Mouse (Mus musculus) adrenal gland, postnatal 10 days (tissue): ENCODE data around the gene Lbhd1. TPM values are rescaled to one million over a fixed set of nuclear protein-coding genes. Genes with fewer than 3 reads are reported as not detected.
"Not testable (repeated sequence)": the region's sequence is repeated elsewhere in the genome, so short reads cannot be mapped to it uniquely, and the experiment has no call there.

Experiments
- DNase-seq: peaks from one replicate; pipeline ENCODE4 v3.0.0; 2021; ENCODE audit warnings: mixed read lengths
- total RNA-seq, 2 experiments: library from RNA; stranded (reverse); gene quantifications; 2 replicates each; pipeline ENCODE4 v1.2.3; 2021

Gene Lbhd1
- total RNA-seq, 2 experiments from 2014 or later, result 7.4 to 10.7 TPM

DNA sequence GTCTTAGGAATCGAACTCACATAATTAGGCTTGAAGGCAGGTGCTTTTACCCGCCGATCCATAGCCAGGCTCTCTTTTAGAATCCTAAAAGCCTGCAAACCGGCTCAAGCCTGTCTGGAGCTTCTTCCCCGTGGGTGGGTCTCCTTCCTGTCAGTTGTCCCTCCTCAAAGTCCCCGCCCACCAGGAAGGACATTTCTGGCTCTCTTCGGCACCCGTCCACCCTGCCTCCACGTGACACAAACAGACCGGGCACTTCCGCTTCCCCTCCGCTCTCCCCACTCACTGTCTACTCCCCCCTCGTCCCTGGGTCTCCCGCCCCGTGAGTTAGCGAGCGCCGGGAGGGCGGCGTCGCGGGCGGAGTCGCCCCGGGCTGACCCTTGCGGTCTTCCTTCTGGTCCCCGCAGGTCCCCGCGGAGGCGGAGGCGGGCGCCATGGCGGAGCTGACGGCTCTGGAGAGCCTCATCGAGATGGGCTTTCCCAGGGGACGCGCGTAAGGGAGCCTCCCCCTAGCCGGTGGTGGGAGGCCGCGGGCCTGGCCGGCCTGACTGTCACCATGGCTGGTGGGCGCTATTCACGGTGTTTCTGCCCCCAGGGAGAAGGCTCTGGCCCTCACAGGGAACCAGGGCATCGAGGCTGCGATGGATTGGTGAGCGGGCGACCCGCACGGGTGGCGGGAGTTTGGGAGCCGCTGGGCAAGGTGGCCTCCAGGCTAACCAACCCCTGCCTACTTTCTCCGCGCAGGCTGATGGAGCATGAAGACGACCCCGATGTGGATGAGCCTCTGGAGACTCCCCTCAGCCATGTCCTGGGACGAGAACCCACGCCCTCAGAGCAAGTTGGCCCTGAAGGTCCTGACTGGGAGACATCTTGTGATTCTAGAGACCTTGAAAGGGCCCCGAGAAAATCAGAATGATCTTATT is 12.0 kb upstream of the Lbhd1 start, which contains the start of gene Ubxn1:
Ubxn1 (plus strand) TSS at position 230 of the 920 bp plus-strand sequence.
- DNase-seq, result peak; percentile 97

DNA sequence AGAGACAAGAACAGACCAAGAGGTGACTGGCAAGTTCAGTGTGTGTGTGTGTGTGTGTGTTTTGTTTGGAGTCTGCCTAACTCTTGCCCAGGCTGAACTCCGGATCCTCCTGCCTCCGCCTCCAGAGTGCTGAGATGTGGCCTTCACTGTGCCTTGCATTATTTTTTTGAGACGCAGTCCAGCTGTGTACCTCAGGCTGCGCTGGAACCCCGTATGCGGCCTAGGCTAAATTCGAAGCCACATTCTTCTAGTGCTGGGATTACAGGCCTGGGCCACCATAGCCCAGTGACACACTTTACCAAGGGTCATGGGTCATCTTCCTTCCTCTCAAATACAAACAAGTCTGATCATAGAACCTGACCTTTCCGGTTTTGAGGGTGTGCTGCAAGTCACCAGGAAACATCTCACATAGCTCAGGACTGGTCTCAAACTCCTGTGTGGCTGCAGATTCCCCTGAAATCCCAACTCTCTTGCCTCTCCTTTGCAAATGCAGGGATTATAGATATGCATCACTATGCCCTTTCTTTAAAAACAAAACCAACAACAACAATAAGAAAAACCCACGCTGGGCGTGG is 11.2 kb upstream of the Lbhd1 start:
- DNase-seq, result peak; percentile 27

DNA sequence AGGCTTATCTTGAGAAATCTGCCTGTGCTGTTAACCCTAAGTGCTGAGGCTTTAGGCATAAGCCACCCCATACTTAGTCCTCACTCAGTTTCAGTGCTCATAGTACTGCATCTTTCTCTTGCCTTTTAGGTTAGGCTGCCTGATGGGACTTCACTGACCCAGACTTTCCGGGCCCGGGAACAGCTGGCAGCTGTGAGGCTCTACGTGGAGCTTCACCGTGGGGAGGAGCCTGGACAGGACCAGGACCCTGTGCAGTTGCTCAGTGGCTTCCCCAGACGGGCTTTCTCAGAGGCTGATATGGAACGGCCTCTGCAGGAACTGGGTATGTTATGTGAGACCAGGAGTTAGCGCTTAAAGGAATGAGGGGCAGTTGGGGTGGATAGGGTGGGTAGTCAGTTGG is 8.5 kb upstream of the Lbhd1 start:
- DNase-seq, result no peak

DNA sequence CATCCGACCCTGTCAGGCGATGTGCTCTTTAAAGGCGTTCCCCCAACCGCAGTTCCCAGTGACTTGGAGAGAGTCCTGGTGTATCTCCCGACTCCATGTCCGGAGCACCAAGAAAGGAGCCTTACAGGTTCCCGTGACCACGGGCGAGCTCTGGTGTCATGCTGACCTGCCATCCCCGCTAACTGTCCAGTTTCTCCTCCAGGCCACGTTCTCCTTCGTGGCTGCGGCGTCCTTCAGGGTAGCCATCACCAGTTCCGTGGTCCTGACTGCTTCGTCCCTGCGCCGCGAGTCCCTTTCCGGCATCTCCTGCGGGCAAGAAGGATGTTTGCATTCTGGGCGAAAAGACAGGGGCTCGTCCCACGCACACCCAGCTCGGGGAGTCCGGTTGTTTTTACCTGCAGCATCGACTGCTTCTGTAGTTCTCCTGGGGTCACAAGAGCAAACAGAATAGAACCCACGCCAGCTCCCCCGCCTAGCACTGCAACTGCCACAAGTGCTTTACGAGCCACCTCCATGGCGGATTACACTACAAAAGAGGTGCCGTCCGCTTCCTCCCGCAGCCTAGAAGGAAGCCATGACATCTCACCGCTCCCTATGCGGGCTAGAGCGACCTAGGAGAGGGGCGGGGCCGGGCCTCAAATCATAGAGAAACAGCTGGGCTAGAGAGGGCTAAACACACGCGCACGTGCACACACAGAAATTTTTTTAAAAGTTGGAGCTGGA is 3.1 kb upstream of the Lbhd1 start, which contains the start of gene Uqcc3:
Uqcc3 (minus strand) TSS at position 613 of the 723 bp plus-strand sequence.
- peak; percentile 93 for DNase-seq

DNA sequence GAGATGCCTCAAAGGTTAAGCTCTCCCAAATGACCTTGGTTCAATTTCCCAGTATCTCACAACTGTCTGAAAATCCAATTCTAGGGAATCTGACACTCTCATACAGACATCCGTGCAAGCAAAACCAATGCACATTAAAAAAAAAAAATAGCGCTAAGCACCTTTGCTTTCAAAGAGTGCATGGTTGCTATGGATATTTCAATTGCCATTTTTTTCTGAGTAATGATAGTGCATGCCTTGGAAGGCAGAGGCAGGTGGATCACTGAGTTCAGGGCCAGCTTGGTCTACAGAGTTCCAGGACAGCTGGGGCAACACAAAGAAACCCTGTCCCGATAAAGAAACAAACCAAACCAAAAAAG is 2.5 kb upstream of the Lbhd1 start:
- DNase-seq, result no peak

DNA sequence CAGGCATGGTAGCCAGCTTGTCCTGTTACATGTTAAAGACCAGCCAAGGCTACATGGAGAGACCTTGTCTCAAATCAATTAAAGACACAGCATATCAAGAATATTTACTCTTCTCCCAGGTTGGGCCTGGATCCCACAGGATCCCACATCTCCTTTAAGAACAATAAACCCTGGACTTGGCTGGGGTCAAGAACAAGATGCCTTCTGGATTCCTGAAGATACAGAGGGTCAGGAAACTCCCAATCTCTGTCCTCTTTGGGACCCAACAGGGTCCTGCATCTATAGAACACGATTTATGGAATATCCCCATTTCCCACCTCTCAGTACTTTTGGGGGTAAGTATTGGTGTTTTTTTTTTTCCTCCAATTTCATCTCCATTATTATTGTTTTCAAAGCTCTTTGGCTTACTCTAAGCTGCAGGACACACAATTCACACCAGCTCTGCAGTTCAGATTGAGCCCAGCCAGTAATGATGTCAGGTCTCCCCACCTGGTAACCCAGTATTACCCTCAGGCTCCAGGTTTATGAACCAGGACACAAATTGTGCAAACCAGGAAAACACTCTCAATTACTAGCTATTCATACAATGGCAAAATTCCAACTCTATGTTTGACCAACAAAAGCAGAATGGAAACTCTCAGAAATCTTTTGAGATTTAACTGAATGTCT is 3.5 kb downstream of the Lbhd1 start:
- DNase-seq, result no peak

DNA sequence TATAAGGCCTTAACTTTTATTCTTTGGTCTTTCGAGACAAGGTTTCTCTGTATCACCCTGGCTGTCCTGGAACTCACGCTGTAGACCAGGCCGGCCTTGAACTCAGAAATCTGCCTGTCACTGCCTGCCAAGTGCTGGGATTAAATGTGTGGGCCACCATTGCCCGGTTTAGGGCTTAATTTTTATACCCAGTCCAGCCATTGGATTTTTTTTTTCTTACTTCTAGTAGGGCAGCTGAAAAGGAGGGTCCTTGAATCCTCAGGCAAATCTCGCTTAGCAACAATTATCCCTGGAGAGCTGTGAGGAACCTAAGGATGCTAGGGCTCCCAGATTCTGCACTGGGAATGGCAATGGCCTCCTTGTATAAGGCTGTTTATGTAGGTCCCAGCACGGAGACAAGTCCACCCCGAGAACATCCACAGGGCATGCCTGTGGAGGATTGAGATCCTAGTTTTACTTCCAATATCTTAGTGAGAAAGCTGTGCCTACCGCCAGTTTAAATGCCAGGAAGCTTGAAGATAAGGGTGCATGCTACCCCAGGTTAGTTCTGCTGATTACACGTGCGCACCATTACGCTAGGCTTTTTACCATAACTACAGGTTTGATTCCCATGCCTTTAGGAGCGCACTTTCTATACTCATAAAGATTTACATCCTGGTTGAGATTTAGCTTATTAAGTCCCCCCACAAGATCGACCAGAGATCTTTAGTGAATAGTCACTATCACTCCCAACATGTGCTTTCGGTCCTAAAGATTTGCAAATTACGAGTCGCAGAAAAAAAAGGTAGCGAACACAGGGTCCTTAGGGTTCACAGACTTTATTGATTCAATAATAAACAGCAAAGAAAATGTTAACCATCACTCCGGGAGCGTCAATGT is 4.3 kb downstream of the Lbhd1 start:
- DNase-seq, result no peak

DNA sequence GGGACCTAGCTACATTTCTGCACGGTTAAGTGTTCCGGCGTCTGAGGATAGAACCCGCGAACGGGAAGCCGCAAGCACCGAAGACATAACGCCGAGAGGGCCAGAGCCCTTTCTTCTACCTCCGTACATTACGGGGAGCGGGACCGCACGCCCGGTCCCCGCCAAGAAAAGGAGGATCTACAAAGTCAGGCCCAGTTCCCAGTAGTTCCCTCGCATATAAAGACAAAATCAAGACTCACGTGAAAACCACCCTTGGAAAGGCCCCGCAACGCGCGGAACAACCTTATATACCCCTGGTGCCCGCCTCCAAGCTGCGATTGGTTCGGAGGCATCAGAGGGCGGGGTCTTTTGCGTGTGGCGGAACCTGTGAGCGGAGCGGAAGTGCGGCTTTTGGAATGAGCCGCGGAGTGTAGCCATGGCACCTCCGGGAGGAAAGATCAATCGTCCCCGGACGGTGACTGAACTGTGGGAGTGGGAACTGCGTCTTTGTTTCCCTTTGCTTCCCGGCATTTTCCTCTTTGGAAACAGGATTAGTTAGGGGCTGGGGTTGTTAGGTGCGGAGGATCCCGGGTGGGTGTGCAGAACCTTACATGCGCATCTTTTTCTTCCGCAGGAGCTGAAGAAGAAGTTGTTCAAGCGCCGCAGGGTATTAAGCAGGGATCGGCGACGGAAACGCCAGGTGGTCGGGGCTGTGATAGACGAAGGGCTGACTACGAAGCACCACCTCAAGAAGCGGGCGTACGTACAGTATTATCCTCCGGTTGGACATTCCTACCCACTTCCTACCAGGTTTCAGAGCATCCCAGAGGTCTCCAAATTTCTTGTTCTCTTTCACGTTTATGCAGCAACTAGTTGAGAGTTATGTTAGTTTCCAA is 5.2 kb downstream of the Lbhd1 start, which contains the start of the genes 1810009A15Rik and Gm49416:
1810009A15Rik (plus strand) TSS at position 343 of the 875 bp plus-strand sequence.
Gm49416 (plus strand) TSS at position 416 of the 875 bp plus-strand sequence.
- peak; percentile 96 for DNase-seq

DNA sequence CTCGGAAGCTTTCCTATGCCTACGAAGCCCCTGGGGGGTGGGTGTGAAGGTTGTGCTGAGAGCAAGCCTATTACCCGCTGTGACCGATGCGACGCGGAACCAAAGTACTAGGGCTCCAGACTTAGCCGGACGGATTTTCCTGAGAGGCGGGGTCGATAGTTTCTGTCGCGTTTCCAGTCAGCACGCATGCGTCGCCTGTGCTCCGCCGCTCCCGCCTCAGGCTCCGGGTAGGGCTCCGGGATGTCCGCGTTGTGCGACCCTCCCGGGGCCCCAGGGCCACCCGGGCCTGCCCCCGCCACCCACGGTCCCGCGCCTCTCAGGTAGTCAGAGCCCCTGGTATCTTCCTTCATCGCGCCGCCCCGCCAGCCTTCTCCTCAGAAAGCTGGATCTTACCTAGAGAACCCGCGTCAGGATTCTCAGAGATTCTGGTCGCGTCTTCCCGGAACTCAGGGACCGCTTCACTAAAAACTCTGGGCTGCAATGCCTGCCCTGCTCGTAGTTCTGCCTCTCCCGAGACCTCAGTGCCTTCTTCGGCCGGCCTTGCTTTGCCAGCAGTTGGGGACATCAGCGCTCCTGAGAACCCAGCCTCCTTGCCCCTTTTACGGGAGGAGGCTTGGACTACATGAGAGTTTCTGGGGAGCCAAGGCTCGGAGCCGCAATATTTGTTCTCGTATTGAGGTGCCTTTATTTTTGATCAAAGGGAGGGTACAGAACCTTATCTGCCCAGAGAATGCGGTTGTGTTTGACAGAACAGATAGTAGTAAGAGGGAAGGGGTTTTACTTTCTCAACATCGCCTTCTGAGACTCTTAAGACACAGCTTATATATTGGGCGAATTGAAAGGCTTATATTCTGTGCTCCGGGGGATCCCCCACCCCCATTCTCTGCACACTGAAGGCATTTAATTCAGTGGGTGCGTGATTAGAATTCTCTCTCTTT is 9.6 kb downstream of the Lbhd1 start, which contains the start of gene Ints5:
Ints5 (plus strand) TSS at position 177 of the 938 bp plus-strand sequence.
- peak; percentile 91 for DNase-seq

DNA sequence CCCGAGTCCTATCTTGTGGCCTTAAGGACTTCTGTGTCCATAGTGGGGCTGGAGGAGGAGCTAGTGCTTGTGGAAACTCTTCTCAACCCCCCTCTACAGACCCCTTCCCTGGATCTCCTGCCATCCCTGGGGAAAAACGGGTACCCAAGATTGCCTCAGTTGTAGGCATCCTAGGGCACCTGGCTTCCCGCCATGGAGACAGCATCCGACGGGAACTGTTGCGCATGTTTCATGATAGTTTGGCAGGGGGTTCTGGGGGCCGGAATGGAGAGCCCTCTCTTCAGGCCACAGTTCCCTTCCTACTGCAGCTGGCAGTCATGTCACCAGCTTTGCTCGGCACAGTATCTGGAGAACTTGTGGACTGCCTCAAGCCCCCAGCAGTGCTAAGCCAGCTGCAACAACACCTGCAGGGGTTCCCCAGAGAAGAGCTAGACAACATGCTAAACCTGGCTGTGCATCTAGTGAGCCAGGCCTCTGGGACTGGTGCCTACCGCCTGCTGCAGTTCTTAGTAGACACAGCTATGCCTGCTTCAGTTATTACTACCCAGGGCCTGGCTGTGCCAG is 11.9 kb downstream of the Lbhd1 start:
- DNase-seq, result no peak

DNA sequence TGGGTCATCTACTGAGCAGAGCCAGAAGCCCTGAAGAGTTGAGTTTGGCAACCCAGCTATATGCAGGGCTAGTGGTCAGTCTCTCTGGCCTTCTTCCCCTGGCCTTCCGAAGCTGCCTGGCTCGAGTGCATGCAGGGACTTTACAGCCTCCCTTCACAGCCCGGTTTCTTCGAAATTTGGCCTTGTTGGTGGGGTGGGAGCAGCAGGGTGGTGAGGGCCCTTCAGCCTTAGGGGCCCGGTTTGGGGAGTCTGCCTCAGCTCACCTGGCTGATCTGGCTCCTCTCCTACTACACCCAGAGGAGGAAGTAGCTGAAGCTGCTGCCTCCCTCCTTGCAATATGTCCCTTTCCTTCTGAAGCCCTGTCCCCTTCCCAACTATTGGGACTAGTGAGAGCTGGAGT is 12.7 kb downstream of the Lbhd1 start:
- not testable (repeated sequence) for DNase-seq

DNA sequence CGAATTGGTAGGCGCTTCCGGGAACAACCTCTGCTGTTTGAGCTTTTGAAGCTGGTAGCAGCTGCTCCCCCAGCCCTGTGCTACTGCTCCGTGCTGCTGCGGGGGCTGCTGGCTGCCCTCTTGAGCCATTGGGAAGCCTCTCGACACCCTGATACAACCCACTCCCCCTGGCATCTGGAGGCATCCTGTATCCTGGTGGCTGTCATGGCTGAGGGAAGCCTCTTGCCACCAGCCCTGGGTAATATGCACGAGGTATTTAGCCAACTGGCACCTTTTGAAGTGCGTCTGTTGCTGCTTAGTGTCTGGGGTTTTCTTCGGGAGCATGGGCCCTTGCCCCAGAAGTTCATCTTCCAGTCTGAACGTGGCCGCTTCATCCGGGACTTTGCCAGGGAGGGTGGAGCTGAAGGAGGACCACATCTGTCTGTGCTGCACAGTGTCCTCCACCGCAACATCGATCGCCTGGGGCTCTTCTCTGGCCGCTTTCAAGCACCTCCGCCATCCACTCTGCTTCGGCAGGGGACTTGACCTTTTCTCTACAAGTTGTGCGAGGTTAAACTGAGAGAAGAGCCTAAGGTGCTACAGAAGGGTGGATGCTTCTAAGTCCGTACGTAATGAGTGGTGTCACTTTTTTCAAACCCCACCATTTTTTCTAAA is 13.8 kb downstream of the Lbhd1 start:
- DNase-seq, result peak; percentile 72

DNA sequence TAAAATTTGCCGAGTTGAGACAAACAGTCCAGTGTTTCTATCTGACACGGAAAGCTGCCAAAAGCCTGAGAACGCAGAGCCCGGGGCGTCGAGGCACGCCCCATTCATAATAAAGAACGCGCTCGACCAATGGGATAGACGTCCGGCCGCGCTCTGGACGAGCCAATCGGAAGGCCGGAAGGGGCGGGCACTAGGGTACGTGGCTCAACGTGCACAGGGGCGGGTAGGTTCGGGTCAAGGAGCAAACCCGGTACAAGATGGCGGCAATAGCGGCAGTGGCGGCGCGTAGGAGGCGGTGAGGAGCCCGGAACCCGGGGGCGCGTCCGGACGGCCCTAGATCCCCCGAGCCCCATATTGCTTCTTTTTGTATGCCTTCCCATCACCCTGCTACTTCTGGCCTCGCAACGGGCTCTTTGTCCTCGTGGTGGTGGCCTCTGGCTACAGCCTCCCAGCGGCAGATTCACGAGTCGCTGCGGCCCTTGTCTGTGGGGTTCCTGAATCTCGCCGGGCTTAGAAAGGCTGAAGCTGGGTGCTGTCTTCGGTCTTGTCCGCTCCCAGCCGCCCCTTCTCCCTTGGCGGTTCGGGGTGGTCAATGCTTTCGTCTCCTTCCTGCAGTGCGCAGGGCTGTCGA is 14.4 kb downstream of the Lbhd1 start, which contains the start of gene Ganab:
Ganab (plus strand) TSS at position 207 of the 631 bp plus-strand sequence.
- DNase-seq, result peak; percentile 96

DNA sequence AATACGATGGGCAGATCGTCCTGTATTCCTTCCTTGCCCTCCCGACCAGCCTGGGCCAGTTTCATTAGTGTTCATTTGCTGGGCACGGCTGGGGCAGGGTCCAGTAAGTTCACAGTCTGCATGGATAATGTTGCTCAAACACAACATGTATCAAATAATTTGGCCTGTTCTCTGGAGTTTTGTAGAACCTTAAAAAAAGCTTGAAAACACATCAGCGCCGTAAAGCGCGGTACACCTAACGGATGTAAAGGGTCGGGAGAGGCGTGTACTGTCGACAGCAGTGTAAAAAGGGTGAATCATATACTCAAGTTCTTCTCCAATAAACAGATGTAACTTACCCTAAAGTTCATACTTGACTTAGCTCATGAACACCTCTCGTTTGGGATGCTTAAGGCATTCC is 15.0 kb downstream of the Lbhd1 start:
- DNase-seq, result no peak

DNA sequence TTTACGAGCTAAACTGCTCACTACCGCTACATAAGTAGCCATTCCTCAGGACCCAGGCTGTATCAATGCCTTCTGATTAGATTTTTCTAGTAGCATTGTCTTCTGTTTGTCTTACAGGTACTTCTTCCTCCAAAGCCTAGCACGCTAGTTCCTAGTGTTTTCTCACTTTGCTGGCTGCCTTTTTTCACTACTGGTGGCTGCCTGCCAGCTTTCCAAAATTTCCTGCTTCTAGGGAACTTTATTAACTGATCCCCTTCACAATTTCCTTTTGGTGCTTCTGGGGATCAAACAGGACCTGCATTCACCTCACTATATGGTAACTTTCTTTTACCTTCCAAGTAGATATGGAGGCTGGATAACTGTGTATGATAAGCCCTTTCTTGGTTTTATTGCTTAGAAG is 15.5 kb downstream of the Lbhd1 start:
- no peak for DNase-seq

DNA sequence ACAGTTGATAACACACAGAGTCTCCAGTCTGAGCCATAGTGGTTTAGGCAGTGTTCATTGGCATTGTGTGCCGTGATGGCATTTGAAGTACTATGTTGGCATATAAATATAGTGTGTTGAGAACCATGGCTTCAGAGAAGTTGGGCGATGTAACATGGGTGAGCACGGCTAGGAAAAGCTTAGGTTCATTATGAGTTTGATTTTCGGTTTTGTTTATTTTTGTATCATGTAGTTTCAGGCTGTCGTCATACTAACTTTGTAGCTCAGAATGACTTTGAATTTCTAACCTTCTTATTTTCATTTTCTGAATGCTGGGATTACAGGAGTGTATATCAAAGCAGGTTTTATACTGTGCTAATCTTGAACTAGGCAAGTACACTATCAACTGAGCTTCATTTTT is 19.9 kb downstream of the Lbhd1 start:
- no peak for DNase-seq

DNA sequence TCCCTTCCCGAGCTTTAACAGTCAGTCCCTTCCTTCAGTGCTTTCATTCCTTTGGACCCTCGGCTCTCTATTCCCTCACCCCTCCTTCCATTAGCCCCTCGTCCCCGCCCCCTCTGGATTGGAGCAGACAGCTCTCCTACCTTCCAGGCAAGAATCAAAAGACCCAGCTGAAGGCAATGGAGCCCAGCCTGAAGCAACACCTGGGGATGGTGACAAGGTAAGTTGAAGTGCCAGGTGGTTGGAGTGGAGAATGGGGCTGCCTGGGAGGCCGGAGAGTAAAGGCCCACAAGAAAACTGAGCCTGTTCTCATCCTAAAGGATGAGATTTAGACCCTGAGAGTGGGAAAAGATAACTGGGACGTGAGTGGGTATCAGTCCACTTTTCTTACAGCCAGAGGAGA is 25.0 kb downstream of the Lbhd1 start:
- no peak for DNase-seq
